Mouse (Mus musculus): Measurements from ENCODE around the gene Entpd8.

DNA sequence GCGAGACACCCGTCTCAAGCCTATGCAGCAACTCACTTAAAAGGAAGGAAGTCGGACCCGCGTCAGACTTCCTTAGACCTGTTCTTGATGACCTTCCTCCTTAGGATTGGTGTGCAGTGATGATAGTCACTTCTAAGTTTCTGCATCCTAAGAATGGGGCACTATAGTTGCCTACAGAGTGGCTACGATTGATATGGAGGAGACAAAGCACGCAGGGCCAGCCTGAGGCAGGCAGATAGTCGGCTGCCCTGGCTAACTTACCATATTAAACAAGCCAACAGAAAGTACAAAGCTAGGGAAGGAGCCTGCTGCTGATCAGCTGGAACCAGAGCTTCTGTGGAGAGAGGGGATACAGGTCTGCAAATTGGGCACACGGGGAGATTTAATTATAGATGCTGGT lies 51.5 kb downstream of the Entpd8 start:
- no peak for TF ChIP-seq CTCF (IDR thresholded peaks at IDR 0.05)
- no peak for TF ChIP-seq POLR2A (IDR thresholded peaks at IDR 0.05; ENCODE audit: insufficient read depth, low read depth, low read length)
- no peak for TF ChIP-seq EP300 (IDR thresholded peaks at IDR 0.05; ENCODE audit: insufficient read depth, low read depth, low read length)

Measured in heart, adult 2 months (tissue).